Mouse (Mus musculus): Measurements from ENCODE around the gene Tcp1.
A peak's percentile ranks its signal among the peaks of the same experiment; 100 is the strongest.
"Not testable (repeated sequence)": the region's sequence is repeated elsewhere in the genome, so short reads cannot be mapped to it uniquely, and the experiment has no call there.

Gene Tcp1

DNA sequence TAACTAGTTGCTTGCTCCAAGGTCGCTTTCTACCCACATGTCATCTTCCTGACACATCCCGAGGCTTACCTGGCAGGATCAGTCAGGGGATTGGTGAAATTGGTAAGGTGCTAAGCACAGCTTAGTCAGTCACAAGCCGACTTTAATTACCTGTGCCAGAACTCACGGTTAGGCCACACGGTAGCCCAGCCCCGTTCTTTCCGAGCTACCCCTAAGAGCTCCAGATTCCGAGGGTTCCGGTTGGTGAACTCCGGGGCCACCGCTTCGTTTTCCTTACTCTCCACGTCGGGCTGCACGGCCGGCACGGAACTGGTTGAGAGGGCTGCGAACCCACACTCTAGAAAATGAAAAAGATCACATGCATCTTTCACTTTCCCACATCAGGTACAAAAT, at the start of gene Tcp1:
Tcp1 (plus strand) TSS at position 214 of the 393 bp plus-strand sequence.
- no peak for DNase-seq

DNA sequence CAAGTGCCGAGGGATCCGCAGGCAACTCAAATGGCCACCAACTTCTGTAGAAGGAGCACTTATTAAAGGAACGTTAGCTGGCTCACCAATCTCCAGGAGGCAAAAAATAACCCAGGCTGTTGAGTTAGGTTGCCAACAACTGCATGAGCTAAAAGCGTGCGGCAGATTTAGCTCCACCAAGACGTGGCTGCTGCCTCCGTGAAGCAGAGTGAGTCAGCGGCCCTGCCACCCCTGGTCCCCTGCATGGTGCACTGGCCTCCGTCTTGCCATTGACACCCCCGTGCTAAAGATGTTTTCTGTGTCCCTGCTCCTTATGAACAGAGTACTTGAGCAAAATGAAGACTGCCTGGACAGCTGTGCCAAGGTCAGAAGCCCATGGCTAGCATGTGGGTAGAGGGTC, 48.6 kb upstream of the Tcp1 start:
- DNase-seq, result peak; percentile 94

DNA sequence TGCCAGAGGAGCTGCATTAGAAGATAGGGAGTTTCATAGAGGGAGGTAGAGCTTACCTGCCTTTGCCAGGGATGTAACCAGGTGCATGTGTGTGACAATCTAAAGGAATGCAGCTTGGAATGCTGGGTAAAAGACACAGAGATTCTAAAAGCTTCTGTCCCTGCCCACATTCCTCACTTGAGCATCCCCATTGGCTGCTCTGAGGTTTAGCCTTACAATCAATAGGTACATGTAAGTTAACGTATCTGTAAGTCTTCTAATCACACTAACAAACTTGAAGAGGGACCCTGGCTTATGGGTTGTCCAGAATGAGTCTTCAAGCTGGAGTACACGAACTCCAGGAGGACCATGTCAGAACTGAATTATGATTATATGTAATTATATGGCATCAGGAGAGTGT, 47.5 kb upstream of the Tcp1 start, which contains the start of gene Mas1:
Mas1 (minus strand) TSS at position 101 of the 400 bp plus-strand sequence.
- no peak for DNase-seq

DNA sequence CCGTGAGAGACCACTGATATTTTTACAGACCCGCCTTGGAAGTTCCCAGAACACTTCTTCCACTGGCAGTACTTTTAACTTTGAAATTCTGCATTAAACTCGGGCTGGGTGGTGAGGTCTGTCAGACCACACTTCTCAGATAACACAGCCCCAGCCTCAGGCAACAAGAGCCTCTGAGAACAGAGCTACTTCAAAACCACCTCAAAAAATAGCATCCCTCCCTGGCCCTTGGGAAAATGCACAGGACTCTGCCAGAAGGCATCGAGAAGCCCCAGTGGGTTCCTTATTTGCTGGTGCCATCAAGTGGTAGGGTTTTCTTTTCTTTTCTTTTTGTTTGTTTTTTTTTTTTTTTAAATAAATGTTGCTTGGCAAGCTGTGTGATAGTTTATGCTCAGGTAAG, 46.9 kb upstream of the Tcp1 start:
- no peak for DNase-seq

DNA sequence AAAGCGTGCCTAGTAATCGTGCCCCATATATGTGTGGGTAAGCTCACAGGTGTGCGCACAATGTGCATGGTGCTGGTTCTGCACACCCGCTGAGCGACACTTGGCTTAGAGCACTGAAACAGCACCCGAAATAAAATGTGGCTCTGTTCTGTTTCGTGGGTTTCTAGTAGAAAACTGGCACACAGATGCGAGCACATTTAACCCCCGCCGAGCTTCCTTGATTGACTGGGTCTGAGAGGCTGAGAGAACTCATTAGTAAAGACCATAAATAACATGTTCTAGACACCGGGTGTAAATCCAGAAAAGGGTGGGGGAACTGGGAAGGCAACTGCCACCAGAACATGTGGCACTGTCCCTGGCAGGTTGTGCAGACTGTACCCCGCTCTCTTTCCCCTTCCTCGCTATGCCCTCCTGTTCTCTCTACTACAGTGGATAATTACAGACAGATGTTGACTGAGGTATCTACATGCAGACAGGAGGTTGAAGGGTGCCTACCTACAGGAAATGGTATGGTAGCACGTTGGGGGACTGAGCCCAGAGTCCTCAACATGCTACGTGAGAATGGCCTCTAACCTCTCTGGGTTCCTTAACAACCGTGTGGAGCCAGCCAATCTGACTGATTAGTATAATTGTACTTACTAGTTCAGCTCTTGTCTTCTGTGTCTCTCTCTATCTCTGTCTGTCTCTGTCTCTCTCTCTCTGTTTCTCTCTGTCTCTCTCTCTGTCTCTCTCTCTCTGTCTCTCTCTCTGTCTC, 43.0 kb upstream of the Tcp1 start:
- no peak for DNase-seq

DNA sequence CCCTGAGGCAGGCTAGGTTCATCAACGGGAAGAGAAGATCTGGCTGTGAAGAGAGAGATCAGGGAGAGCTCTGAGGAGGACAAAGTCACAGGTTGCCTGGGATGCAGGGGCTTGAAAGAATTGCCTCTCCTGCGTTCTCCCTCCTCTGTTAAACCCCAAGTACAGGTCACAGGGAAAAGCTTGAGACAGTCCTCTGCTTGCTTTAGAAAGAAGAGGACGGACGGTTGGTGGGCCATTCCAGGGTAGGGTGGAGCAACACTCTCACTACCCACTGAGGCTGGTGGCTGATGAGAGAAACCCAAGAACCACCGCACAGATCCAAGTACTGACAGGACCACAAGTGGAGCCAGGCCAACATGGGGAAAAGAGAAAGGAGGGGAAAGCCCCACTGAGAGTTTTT, 39.8 kb upstream of the Tcp1 start, which contains the start of gene Mrgprh:
Mrgprh (plus strand) TSS at position 301 of the 400 bp plus-strand sequence.
- no peak for DNase-seq

DNA sequence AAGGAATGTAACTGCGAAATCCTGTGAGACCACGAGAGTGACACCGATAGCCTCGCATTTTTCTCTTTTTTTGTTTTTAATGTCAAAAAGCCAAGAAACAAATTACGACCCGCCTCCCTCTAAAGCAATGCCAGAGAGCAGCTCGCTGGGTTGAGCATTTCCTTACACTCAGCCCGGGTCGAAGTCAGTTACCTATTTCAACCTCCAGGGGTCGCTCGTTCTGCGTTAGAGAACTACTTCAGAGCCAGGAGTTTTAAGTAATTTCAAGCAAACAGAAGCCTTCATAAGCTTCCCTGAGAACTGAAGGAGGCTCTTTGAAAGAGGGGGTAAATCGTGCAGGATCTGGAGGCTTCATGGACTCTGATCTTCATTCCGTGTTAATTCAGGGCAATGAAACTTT, 35.3 kb upstream of the Tcp1 start:
- peak; percentile 96 for DNase-seq

DNA sequence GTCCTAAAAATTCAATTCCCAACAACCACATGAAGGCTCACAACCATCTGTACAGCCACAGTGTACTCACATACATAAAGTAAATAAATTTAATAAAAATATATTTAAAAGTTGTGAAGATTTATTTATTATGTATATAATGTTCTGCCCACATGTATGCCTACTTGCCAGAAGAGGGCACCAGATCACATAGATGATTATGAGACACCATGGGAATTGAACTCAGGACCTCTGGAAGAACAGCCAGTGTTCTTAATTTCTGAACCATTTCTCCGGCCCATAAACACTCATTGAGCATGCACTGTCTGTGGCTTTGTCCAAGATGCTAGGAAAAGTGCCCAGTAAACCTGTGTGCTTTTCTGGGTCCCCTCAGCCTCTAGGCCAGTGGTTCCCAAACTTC, 34.3 kb upstream of the Tcp1 start:
- DNase-seq, result no peak

DNA sequence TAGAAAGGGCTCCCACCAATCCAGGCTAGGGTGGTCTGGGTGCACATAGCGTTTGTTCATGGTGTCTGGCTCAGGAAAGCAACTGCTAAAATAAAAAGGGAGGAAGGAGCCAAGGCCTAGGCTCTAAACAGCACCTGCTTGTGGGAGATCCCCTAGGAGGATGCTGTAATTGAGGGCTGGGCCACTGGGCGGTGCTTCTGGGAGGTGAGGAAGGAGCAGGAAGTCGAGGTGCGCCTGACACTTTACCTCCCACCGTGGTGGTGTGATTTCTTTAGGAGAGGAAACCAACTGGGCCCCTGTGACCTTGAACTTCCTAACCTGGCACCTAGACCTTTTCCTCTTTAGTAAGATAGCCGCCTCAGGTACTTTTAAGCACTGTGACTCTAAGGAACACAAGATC, 28.9 kb upstream of the Tcp1 start:
- DNase-seq, result no peak

DNA sequence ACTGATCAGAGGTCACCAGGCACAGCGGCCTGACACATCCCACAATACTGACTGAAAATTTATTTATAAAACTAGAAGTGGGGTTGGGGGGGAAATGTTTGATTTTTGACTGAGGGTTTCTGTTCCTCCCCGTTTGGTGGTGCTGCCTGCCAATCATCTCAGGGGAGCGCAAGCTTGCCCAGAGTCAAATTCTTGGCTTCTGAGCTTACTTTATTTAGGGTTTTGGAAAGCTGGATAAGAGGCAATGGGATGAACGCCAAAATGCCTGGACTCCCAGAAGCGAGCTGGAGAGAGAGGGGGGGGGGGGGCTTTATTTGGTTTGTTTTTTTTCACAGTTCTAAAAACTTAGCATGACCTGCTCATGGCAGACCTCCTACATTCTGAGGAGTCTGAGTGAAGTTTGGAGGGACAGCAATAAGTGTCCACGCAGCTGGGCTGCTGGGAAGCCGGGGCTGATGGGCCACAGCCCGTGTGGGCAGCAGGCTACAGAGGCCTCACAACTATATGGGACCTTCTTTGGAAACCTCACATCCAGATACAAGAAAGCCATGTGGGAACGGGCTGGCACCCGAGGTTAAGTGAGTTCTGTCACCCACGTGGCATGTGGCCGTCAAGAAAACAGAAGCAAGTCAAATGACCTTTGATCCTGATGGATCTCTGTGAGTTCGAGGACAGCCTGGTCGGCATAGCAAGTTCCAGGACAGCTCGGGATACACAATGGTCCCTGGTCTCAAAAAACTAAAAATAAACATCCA, 28.3 kb upstream of the Tcp1 start:
- peak; percentile 93 for DNase-seq

DNA sequence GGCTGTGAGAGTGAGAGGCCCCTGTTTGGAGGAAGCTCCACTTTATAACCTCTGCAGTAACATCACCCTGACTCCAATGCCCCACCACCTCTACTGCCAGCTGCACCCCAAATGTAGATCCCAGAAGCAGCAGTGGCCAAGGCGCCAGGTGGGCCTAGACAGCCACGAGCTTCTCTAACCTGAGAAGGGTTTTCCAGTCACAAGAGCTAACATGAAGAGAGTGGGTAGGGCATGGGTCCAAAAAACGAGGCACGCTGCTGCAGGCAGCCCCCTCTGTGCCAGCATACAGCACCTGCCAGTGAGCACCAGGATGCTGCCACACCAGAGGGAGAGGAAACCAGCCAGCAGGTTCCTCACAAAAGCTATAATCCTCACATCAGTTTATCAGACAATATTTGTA, 24.4 kb upstream of the Tcp1 start:
- DNase-seq, result peak; percentile 76

DNA sequence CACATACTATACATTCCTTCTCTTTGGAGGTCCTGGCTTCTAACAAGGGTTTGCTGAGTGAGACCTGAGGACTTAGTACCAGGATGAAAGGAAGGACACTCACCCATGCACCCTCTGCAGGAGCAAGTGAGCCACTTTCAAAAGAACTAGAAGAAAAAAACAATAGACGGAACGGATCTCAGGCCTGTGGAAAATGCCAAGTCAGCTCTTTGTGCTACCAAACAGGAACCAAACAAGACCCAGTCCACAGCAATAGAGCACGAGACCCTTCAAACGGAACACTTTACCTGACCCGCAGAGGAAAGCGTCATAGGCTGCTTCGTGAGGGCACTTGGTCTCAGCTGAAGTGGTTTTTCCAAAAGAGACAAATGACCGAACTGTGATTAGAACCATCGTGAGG, 23.5 kb upstream of the Tcp1 start:
- DNase-seq, result no peak

DNA sequence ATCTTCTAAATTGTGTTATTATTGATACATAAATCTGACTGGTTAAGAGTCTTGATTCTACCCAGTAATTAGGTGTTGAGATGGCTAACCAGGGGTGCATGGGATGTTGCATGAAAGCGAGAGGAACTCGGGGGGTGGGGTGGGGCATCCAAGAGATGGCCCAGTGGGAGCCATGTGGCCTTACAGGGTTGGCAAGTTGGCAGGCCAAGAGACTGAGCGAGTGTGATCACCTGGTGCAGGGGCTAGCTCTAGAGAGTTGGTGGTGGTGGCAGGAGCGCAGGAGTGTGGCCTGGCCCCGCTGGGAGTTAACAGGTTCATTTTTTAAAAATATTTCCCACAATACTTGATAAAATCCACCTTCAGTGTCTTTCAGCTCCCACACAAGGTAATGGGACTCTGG, 17.8 kb upstream of the Tcp1 start:
- DNase-seq, result peak; percentile 80

DNA sequence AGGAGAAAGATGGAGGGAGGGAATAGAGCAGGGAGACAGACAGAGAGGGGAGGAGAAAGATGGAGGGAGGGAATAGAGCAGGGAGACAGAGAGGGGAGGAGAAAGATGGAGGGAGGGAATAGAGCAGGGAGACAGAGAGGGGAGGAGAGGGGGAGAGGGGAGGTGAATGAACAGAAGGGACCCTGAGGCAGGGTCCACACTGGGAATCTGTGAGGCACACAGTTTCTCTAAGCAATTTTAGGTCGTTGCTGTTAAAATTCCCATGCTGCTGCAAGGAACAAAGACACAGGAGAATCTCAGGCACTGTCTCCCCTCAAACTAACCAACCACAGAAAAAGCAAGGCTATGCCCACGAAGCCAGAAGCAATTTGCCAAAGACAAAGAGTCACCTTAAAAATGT, 16.9 kb upstream of the Tcp1 start:
- DNase-seq, result not testable (repeated sequence)

DNA sequence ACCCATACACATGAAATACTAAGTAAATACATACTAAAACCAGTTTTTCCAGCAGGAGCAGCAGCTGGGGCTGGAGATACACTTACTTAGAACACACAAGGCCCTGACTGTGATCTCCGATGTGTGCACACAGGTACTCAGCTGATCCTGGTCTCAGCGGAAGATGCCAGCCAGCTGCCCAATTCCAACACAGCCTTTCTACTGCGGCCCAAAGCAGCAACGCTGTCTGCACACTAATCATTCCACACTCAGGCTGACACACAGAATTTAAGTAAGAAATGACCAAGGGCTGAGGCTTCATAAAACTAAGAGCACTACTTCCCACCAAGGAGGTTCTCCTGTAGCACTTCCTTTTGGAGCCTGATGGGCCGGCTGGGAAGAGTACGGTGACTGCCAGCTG, 13.2 kb upstream of the Tcp1 start:
- peak; percentile 80 for DNase-seq

DNA sequence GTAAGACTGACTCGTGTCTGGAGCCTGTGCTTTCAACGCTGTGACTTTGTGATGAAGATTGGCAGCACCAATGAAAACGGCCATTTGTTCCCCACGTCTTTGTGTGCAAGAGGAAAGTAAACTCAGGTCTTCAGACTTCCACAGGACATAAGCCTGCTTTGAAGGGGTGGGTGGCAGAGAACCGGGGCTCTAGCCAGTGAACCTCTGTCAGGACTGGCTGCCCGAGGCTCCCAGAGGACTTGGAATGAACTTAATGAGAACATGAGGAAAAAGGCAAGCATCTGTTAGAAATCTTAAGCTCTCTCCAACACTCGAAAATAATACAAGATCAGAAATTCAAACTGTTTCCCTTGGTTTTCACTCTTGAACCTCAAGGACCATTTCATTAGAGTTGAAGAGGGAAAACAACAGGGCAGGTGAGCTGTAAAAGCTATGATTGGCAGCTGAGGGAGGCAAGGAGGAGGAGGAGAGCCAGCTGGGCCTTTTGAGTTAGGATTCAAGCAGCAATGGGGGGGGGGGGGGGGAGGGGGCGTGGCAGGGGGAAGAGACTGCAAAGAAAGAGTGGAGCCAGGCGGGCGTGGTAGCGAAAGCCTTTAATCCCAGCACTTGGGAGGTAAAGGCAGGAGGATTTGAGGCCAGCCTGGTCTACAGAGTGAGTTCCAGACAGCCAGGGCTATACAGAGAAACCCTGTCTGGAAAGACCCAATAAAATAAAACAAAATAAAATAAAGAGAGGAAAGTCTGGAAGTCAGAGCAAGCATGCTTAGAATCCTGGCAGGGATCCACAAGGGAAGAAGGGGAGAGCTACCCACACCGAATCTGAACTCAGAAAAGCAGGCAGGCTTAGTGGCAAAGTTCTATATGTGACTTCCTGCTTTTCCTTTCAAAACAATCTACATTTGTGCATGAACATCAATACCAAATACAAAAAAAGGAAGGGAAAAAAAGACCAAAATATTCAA, 11.8 kb upstream of the Tcp1 start:
- DNase-seq, result no peak

DNA sequence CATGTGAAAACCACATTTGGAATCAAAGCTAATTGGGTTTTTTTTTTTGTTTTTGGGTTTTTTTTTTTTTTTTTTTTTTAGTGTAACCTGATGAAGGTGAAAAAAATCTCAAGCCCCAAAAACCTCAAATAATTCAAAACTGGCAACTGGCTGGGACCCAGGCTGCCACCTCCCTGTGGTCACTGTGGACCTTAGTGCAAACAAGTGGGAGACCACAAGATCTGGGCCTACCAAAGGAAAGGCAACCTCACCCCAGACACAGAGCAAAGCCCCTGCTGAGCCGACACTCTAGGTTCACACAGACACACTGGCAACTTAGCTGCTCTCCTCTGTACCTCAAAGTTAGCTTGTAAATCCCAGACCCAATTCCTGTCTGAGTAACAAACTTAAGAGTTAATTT, 11.2 kb upstream of the Tcp1 start:
- no peak for DNase-seq

DNA sequence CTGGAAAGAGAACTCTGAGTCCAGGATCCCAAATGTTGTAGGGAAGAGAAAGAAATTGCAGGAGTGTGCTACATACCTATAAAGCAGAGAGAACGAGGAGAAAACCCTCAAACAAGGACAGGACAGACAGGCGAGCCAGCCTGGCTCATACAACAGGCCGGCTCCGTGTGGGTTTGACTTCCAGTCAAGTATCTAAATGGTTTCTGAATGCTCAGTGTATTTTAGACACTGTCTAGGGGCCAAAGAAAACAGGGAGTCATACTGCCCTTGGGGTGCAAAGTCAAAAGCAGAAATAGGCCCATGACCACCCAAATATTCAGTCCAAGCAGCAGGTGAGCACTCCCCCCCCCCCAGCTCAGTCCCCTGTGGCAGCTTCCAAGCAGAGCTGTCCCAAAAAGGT, 9.7 kb upstream of the Tcp1 start:
- peak; percentile 70 for DNase-seq

DNA sequence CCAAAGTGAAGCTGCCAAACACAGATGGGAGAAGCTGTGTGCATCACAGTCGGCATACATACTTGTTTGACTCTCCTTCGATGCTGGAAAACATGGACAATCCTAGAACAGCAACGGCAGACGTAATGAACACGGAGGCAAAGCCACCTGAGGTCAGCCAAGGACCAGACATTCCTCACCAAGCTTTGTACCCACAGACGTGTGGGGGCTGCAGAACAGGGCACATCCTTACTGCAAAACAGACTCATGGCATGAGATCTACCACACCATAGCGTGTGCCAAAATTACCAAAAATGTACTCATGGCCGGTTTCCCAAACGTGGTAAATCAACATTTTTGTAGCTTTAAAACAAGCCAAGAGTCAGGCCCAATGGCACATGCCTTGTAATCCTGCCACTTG, 9.1 kb upstream of the Tcp1 start:
- peak; percentile 83 for DNase-seq

DNA sequence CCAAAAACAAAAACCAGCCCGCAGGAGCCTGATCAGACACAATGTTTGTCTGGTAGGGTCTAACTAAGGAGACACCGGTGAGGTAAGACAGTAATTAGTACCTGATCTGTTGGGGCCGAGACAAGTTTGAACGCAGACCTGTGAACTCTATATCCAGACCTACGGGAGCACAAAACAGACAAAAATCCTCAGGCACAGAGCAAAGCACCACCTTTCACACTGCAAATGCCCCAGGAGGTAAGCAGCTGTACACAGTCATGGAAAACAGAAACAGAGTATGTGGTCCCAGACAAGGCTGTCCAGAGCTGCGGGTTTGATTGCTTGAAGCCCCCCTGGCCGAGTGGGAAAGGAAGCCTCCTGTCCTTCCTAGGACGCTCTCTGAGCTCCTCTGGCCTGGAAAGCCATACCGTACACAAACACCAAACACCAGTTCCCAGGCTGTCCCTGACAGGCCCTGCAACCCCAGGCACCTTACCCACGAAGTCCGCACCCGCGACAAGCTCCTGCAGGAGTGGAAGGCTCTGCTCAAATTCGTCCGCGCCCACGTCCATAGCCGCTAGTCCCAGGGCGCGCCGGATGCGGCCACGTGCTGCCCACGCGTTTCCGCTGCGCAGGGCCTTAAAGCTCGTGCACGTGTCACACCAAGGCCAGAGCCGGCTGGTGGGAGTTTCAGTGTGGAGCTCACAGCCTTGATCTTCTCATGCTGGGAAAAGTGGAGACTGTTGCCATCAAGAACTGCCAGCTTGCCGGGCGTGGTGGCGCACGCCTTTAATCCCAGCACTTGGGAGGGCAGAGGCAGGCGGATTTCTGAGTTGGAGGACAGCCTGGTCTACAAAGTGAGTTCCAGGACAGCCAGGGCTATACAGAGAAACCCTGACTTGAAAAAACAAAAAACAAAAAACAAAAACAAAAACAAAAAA, 5.9 kb upstream of the Tcp1 start, which contains the start of gene Pnldc1:
Pnldc1 (minus strand) TSS at position 870 of the 920 bp plus-strand sequence.
- peak; percentile 84 for DNase-seq

DNA sequence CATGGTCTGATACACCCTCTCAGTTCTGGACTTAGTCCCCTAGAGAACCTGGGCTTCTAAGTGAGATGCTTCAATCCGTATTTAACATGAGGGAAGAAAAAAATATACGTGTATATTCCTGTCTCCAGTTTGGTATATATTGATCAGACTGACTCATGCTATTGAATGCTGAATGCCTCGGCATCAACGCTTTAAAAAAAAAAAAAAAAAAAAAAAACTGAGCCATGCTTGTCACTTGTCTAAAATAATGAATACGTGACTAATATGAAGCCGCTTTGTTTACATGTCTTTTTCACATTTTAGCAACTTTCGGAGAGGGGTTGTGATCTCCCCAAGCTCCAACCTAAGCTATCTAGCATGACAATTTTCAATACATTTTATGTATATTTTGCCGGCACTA, 5.1 kb upstream of the Tcp1 start:
- DNase-seq, result no peak
